Comparison of ENCODE assay signal across 9 mouse cellular contexts in genomic region chr13:23593051-23593770, GRCm38 (mm10). TPM values are rescaled to one million over a fixed set of nuclear protein-coding genes. Genes with fewer than 3 reads are reported as not detected.
DNase-seq lines count a peak whose midpoint lies in the region; ATAC-seq and TF ChIP-seq lines count a peak whose summit lies in the region.
"Had no signal": no experiment of that assay in that cellular context is flagged by ENCODE, and none has a peak within 500 bp of the region (broad histone marks: within the 10 kb centered on the region; RNA-seq: fewer than 3 reads in every experiment).

No protein-coding gene starts in this region.

- TF ChIP-seq CTCF in ES-Bruce4 (IDR thresholded peaks at IDR 0.05; ENCODE audit: low read depth, low read length) = no peak
- no peak for TF ChIP-seq CTCF in liver, embryonic 14.5 days (IDR thresholded peaks at IDR 0.05; ENCODE audit: low read depth)

- no peak overlapping the region for H3K9ac ChIP-seq in heart, embryonic 13.5 days
- no peak overlapping the region for H3K9ac ChIP-seq in ES-Bruce4 (ENCODE audit: low read depth, poor library complexity, severe bottlenecking)
- no peak overlapping the region for H3K9ac ChIP-seq in intestine, embryonic 15.5 days
- H3K9ac ChIP-seq in liver, embryonic 14.5 days (replicated peaks) = peak overlapping the region; percentile 49
- H3K9ac ChIP-seq in midbrain, embryonic 15.5 days = no peak overlapping the region

- peaks cover 15% of the 10 kb centered on the region for H3K4me1 ChIP-seq in heart, embryonic 13.5 days
- H3K4me1 ChIP-seq in ES-Bruce4 (ENCODE audit: control insufficient read depth, insufficient read depth, low read length) = peaks cover 6% of the 10 kb centered on the region
- 0 out of 2 replicates have a peak, but pooled peaks cover 4% of the 10 kb centered on the region for H3K4me1 ChIP-seq in intestine, embryonic 15.5 days (replicated peaks)
- peaks cover 44 to 48% of the 10 kb centered on the region in 2 experiments for H3K4me1 ChIP-seq in liver, embryonic 14.5 days (replicated peaks; ENCODE audit: control insufficient read depth in 2 of 2, insufficient read depth in 2 of 2, low read length in 1 of 2)
- H3K4me1 ChIP-seq in midbrain, embryonic 15.5 days = no peaks in the 10 kb centered on the region

- H3K9me3 ChIP-seq in heart, embryonic 13.5 days = no peaks in the 10 kb centered on the region
- H3K9me3 ChIP-seq in ES-Bruce4 (replicated peaks; ENCODE audit: control insufficient read depth, insufficient read depth, low read length, poor library complexity, severe bottlenecking) = no peaks in the 10 kb centered on the region; the same call in 1 of the 2 replicates
- H3K9me3 ChIP-seq in intestine, embryonic 15.5 days = no peaks in the 10 kb centered on the region
- H3K9me3 ChIP-seq in liver, embryonic 14.5 days (ENCODE audit: control insufficient read depth, low read length) = no peaks in the 10 kb centered on the region
- H3K9me3 ChIP-seq in midbrain, embryonic 15.5 days = no peaks in the 10 kb centered on the region

- peak overlapping the region; percentile 51 for H3K27ac ChIP-seq in heart, embryonic 13.5 days (replicated peaks)
- H3K27ac ChIP-seq in ES-Bruce4 (ENCODE audit: insufficient read depth, low read length) = peak overlapping the region; percentile 86
- H3K27ac ChIP-seq in intestine, embryonic 15.5 days = peak overlapping the region; percentile 68
- H3K27ac ChIP-seq in liver, embryonic 14.5 days = peak overlapping the region; percentile 78
- no peak overlapping the region for H3K27ac ChIP-seq in midbrain, embryonic 15.5 days

- no peaks in the 10 kb centered on the region for H3K36me3 ChIP-seq in heart, embryonic 13.5 days
- H3K36me3 ChIP-seq in ES-Bruce4 (ENCODE audit: control insufficient read depth, insufficient read depth, low read length, poor library complexity, severe bottlenecking) = no peaks in the 10 kb centered on the region
- no peaks in the 10 kb centered on the region for H3K36me3 ChIP-seq in intestine, embryonic 15.5 days
- H3K36me3 ChIP-seq in liver, embryonic 14.5 days (replicated peaks; ENCODE audit: control insufficient read depth, insufficient read depth, low read depth) = no peaks in the 10 kb centered on the region
- no peaks in the 10 kb centered on the region for H3K36me3 ChIP-seq in midbrain, embryonic 15.5 days (replicated peaks)

- intact Hi-C loops in heart, postnatal 14 days (cut with DNase I) = loop anchor here (10.0 kb wide), 1 partner anchor 1548 kb away; the partner anchor contains the start of genes Hist1h2ag, Hist1h2bj and Hist1h4i

- no peak for DNase-seq in heart, postnatal 14 days
- no peak for DNase-seq in liver, embryonic 14.5 days (ENCODE audit: low read depth in 3 of 3, low spot score in 3 of 3)
- DNase-seq in right cerebral cortex, adult 18-20 months = no peak
- DNase-seq in gastrocnemius, adult 18-20 months (ENCODE audit: low spot score) = no peak
- DNase-seq: right cerebral cortex, postnatal 14 days had no signal

- ATAC-seq in heart, embryonic 13.5 days (ENCODE audit: extremely low read depth, insufficient number of reproducible peaks, low FRiP score, low TSS enrichment) = no peak
- ATAC-seq in intestine, embryonic 15.5 days = peak; percentile 43
- ATAC-seq in liver, embryonic 14.5 days (ENCODE audit: insufficient read depth) = no peak
- ATAC-seq in midbrain, embryonic 15.5 days (replicated peaks) = no peak

- H3K4me3 ChIP-seq in heart, embryonic 13.5 days = no peak overlapping the region
- H3K4me3 ChIP-seq in ES-Bruce4 (ENCODE audit: low read depth, low read length) = no peak overlapping the region
- H3K4me3 ChIP-seq in intestine, embryonic 15.5 days (replicated peaks) = no peak overlapping the region
- H3K4me3 ChIP-seq in liver, embryonic 14.5 days (ENCODE audit: insufficient read depth in 1 of 2, low read depth in 2 of 2, low read length in 2 of 2) = no peak overlapping the region
- H3K4me3 ChIP-seq in midbrain, embryonic 15.5 days = no peak overlapping the region

- 59% methylated on average over 5 of the region's 5 CpGs for WGBS in heart, embryonic 13.5 days
- WGBS in intestine, embryonic 15.5 days = 55% methylated on average over 5 of the region's 5 CpGs
- WGBS in liver, embryonic 14.5 days (ENCODE audit: insufficient replicate concordance) = 8% methylated on average over 5 of the region's 5 CpGs
- WGBS in midbrain, embryonic 15.5 days = 89% methylated on average over 5 of the region's 5 CpGs

- peak; percentile 85 for TF ChIP-seq EP300 in ES-Bruce4 (IDR thresholded peaks at IDR 0.05; ENCODE audit: insufficient read depth, low read depth, low read length)
- no peak for TF ChIP-seq EP300 in liver, embryonic 14.5 days (IDR thresholded peaks at IDR 0.05; ENCODE audit: low read depth)

- no peak overlapping the region for H3K4me2 ChIP-seq in heart, embryonic 13.5 days
- no peak overlapping the region for H3K4me2 ChIP-seq in intestine, embryonic 15.5 days (replicated peaks)
- H3K4me2 ChIP-seq in liver, embryonic 14.5 days (ENCODE audit: low read depth) = peak overlapping the region; percentile 29
- H3K4me2 ChIP-seq in midbrain, embryonic 15.5 days = no peak overlapping the region

- no peak for TF ChIP-seq POLR2A in ES-Bruce4 (IDR thresholded peaks at IDR 0.05; ENCODE audit: insufficient read depth, low read length)

- no peaks in the 10 kb centered on the region for H3K27me3 ChIP-seq in heart, embryonic 13.5 days (replicated peaks)
- H3K27me3 ChIP-seq in ES-Bruce4 (ENCODE audit: control insufficient read depth, insufficient read depth, low read length, poor library complexity, severe bottlenecking) = no peaks in the 10 kb centered on the region
- H3K27me3 ChIP-seq in intestine, embryonic 15.5 days (replicated peaks) = no peaks in the 10 kb centered on the region
- no peaks in the 10 kb centered on the region for H3K27me3 ChIP-seq in liver, embryonic 14.5 days (ENCODE audit: control insufficient read depth, insufficient read depth, low read length)
- H3K27me3 ChIP-seq in midbrain, embryonic 15.5 days (replicated peaks) = no peaks in the 10 kb centered on the region

RNA-seq across cellular contexts. Expression of gene Hist1h4d, which starts 11.8 kb away (rescaled TPM):
- 54.8 and 60.0 TPM in 2 replicates for polyA plus RNA-seq in heart, embryonic 13.5 days (2015; fragmentation: Nextera tagmentation; extraction: Ambion mirVana)
- 100 to 1,000 TPM in 1 of 2 experiments, 10 to 100 TPM in 1; 92.0 to 119 TPM for total RNA-seq in heart, postnatal 14 days (2021)
- 4.3 and 4.8 TPM in 2 replicates for polyA plus RNA-seq in ES-Bruce4 (2011; ENCODE audit: insufficient read depth, insufficient read length, low read depth, missing spikeins)
- 98.7 and 101 TPM in 2 replicates for polyA plus RNA-seq in intestine, embryonic 15.5 days (2015; fragmentation: Nextera tagmentation; extraction: Ambion mirVana)
- 8.6 and 12.8 TPM in 2 replicates for polyA plus RNA-seq in liver, embryonic 14.5 days (2012; rRNA removed)
- 152 and 155 TPM in 2 replicates for polyA plus RNA-seq in liver, embryonic 14.5 days (2014; fragmentation: Nextera tagmentation; extraction: Ambion mirVana)
- polyA plus RNA-seq in midbrain, embryonic 15.5 days (2015; fragmentation: Nextera tagmentation; extraction: Ambion mirVana) = 34.2 and 34.9 TPM in 2 replicates
- 10 to 100 TPM; 33.6 to 46.4 TPM for total RNA-seq in gastrocnemius, adult 18-20 months (2021)

RNA-seq across cellular contexts. Expression of gene Hist1h3d, which starts 17.6 kb away (rescaled TPM):
- polyA plus RNA-seq in heart, embryonic 13.5 days (2015; fragmentation: Nextera tagmentation; extraction: Ambion mirVana) = 2.4 TPM in 2 replicates
- total RNA-seq in heart, postnatal 14 days (2021) = 10 to 100 TPM in 1 of 2 experiments, 1 to 10 TPM in 1; 7.8 to 17.6 TPM
- 3.2 and 4.7 TPM in 2 replicates for polyA plus RNA-seq in ES-Bruce4 (2011; ENCODE audit: insufficient read depth, insufficient read length, low read depth, missing spikeins)
- polyA plus RNA-seq in intestine, embryonic 15.5 days (2015; fragmentation: Nextera tagmentation; extraction: Ambion mirVana) = 5.2 and 6.2 TPM in 2 replicates
- 20.4 and 27.3 TPM in 2 replicates for polyA plus RNA-seq in liver, embryonic 14.5 days (2012; rRNA removed)
- 7.1 and 7.2 TPM in 2 replicates for polyA plus RNA-seq in liver, embryonic 14.5 days (2014; fragmentation: Nextera tagmentation; extraction: Ambion mirVana)
- 0.82 and 1.2 TPM in 2 replicates for polyA plus RNA-seq in midbrain, embryonic 15.5 days (2015; fragmentation: Nextera tagmentation; extraction: Ambion mirVana)
- total RNA-seq in gastrocnemius, adult 18-20 months (2021) = 1 to 10 TPM; 3.2 to 3.7 TPM

RNA-seq across cellular contexts. Expression of gene Hist1h2ad, which starts 19.0 kb away (rescaled TPM):
- polyA plus RNA-seq in heart, embryonic 13.5 days (2015; fragmentation: Nextera tagmentation; extraction: Ambion mirVana) = 0.60 and 0.84 TPM in 2 replicates
- total RNA-seq in heart, postnatal 14 days (2021) = 10 to 100 TPM; 15.1 to 24.5 TPM
- 2.0 TPM in 1 of 2 replicates, not detected in the other for polyA plus RNA-seq in ES-Bruce4 (2011; ENCODE audit: insufficient read depth, insufficient read length, low read depth, missing spikeins)
- polyA plus RNA-seq in intestine, embryonic 15.5 days (2015; fragmentation: Nextera tagmentation; extraction: Ambion mirVana) = 1.8 and 3.0 TPM in 2 replicates
- 10.4 and 25.5 TPM in 2 replicates for polyA plus RNA-seq in liver, embryonic 14.5 days (2012; rRNA removed)
- polyA plus RNA-seq in liver, embryonic 14.5 days (2014; fragmentation: Nextera tagmentation; extraction: Ambion mirVana) = 4.7 and 5.1 TPM in 2 replicates
- 1.6 TPM in 1 of 2 replicates, not detected in the other for polyA plus RNA-seq in midbrain, embryonic 15.5 days (2015; fragmentation: Nextera tagmentation; extraction: Ambion mirVana)
- total RNA-seq in gastrocnemius, adult 18-20 months (2021) = 1 to 10 TPM in 1 of 2 experiments, under 1 TPM in 1; 0.80 to 1.7 TPM

RNA-seq across cellular contexts. Expression of gene Hist1h2bf, which starts 19.2 kb away (rescaled TPM):
- 1.6 and 3.0 TPM in 2 replicates for polyA plus RNA-seq in heart, embryonic 13.5 days (2015; fragmentation: Nextera tagmentation; extraction: Ambion mirVana)
- 10 to 100 TPM; 45.4 to 89.0 TPM for total RNA-seq in heart, postnatal 14 days (2021)
- 21.5 and 23.2 TPM in 2 replicates for polyA plus RNA-seq in ES-Bruce4 (2011; ENCODE audit: insufficient read depth, insufficient read length, low read depth, missing spikeins)
- polyA plus RNA-seq in intestine, embryonic 15.5 days (2015; fragmentation: Nextera tagmentation; extraction: Ambion mirVana) = 4.2 and 4.5 TPM in 2 replicates
- polyA plus RNA-seq in liver, embryonic 14.5 days (2012; rRNA removed) = 15.9 and 35.2 TPM in 2 replicates
- polyA plus RNA-seq in liver, embryonic 14.5 days (2014; fragmentation: Nextera tagmentation; extraction: Ambion mirVana) = 3.4 and 4.4 TPM in 2 replicates
- polyA plus RNA-seq in midbrain, embryonic 15.5 days (2015; fragmentation: Nextera tagmentation; extraction: Ambion mirVana) = 1.3 and 1.5 TPM in 2 replicates
- 1 to 10 TPM; 1.3 to 5.3 TPM for total RNA-seq in gastrocnemius, adult 18-20 months (2021)

RNA-seq across cellular contexts. Expression of gene Hist1h2bg, which starts 22.0 kb away (rescaled TPM):
- 3.9 and 4.2 TPM in 2 replicates for polyA plus RNA-seq in heart, embryonic 13.5 days (2015; fragmentation: Nextera tagmentation; extraction: Ambion mirVana)
- 100 to 1,000 TPM; 100 to 175 TPM for total RNA-seq in heart, postnatal 14 days (2021)
- 13.4 and 16.7 TPM in 2 replicates for polyA plus RNA-seq in ES-Bruce4 (2011; ENCODE audit: insufficient read depth, insufficient read length, low read depth, missing spikeins)
- polyA plus RNA-seq in intestine, embryonic 15.5 days (2015; fragmentation: Nextera tagmentation; extraction: Ambion mirVana) = 7.1 and 11.5 TPM in 2 replicates
- 42.1 and 55.9 TPM in 2 replicates for polyA plus RNA-seq in liver, embryonic 14.5 days (2012; rRNA removed)
- polyA plus RNA-seq in liver, embryonic 14.5 days (2014; fragmentation: Nextera tagmentation; extraction: Ambion mirVana) = 6.9 and 10.2 TPM in 2 replicates
- 2.6 and 4.0 TPM in 2 replicates for polyA plus RNA-seq in midbrain, embryonic 15.5 days (2015; fragmentation: Nextera tagmentation; extraction: Ambion mirVana)
- total RNA-seq in gastrocnemius, adult 18-20 months (2021) = 1 to 10 TPM; 2.2 to 3.7 TPM
